Mouse (Mus musculus) intestine, postnatal 0 days (tissue): Measurements from ENCODE around the gene Pgbd5. TPM values are rescaled to one million over a fixed set of nuclear protein-coding genes. Genes with fewer than 3 reads are reported as not detected.

Experiments used
- ATAC-seq: fragments of 200-750 bp; cut with Nextera tagmentation; 2 replicates; pipeline ENCODE4 v1.8.0; 2017; ENCODE audit warnings: mild to moderate bottlenecking, moderate TSS enrichment, moderate library complexity
- H3K27ac ChIP-seq: fragments of 300-500 bp; sonication (generic); 2 replicates; pipeline ENCODE4 v1.5.1; 2014; ENCODE audit warnings: mild to moderate bottlenecking, low read depth, low read length, moderate library complexity
- H3K27me3 ChIP-seq: fragments of 300-500 bp; sonication (generic); replicated peaks from 2 replicates; pipeline ENCODE4 v1.6.1; 2014; ENCODE audit warnings: low read length, mixed read lengths; ENCODE audit not compliant: control insufficient read depth, insufficient read depth
- H3K36me3 ChIP-seq: fragments of 300-500 bp; sonication (generic); 2 replicates; pipeline ENCODE4 v1.6.1; 2014; ENCODE audit warnings: mild to moderate bottlenecking, moderate library complexity; ENCODE audit not compliant: control insufficient read depth, insufficient read depth
- H3K4me1 ChIP-seq: fragments of 300-500 bp; sonication (generic); replicated peaks from 2 replicates; pipeline ENCODE4 v1.6.1; 2014; ENCODE audit warnings: antibody characterized with exemption, low read length, mixed read lengths; ENCODE audit not compliant: control insufficient read depth, insufficient read depth
- H3K4me2 ChIP-seq: fragments of 300-500 bp; sonication (generic); replicated peaks from 2 replicates; pipeline ENCODE4 v1.6.1; 2014; ENCODE audit warnings: low read depth, mild to moderate bottlenecking, moderate library complexity
- H3K4me3 ChIP-seq: fragments of 300-500 bp; sonication (generic); 2 replicates; pipeline ENCODE4 v1.5.1; 2014; ENCODE audit warnings: low read depth, low read length
- H3K9ac ChIP-seq: fragments of 300-500 bp; sonication (generic); 2 replicates; pipeline ENCODE4 v1.6.1; 2014; ENCODE audit warnings: mild to moderate bottlenecking, low read depth, low read length
- H3K9me3 ChIP-seq: fragments of 300-500 bp; sonication (generic); 2 replicates; pipeline ENCODE4 v1.6.1; 2016; ENCODE audit warnings: mixed run types; ENCODE audit not compliant: control insufficient read depth
- CTCF ChIP-seq: sonication (generic); IDR thresholded peaks from 2 replicates; pipeline ENCODE4 v1.5.1; 2016; ENCODE audit warnings: low read depth, mild to moderate bottlenecking, control low read depth, antibody characterized with exemption, moderate library complexity
- WGBS: fragments of 180-500 bp; shearing (Covaris S2); extraction: QIAGEN DNeasy Blood & Tissue Kit; methylation state at CpG from one replicate; pipeline ENCODE4 v1.1.7; 2014; 5-methylcytosine and 5-hydroxymethylcytosine counted together
- polyA plus RNA-seq: library from polyadenylated mRNA; unstranded; fragments of >200 nt; fragmentation: Nextera tagmentation; extraction: Ambion mirVana; gene quantifications from 2 replicates; pipeline ENCODE4 v1.2.1, GENCODE M21; 2015

Pgbd5 gene
- polyA plus RNA-seq, 1 experiment from 2014 or later: 1.9 TPM

DNA sequence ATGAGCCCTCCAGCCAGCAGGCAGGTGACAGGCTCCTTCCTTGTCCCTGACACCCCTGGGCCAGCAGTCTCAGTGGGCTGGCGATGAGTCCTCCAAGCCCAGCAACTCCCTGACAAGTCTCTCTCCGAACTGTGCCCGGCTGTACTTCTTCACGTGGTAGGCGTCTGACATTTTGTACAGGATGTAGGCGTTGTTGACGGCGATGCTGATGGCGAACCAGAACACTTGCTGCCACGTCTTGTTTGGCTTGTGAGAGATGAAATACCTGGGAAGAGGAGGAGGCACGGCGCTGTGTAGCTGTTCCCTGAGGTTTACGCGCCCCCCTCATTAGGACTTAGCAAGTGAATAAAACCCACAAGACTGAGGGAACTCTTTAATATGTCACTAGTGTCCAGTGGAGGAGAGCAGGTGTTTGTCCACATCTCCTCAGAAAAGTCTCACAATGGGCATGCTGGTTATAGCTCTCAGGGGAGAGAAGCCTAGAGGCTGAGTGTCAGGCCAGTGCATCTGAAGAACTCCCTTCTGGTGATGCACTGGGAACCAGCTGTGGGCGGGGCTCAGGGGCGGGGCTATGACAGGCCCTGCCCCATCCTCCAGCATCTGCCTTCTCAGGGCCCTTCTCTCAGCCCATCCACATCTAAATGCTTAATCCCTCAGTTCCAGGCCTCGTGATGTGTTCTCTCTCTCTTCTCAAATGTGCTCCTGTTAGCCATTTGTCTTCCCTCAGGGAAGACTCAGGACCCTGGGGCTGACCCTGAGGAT, 68.9 kb downstream of the Pgbd5 start:
- no peak for ATAC-seq
- no peaks in the 10 kb centered on the region for H3K36me3 ChIP-seq

GRCm38 (mm10) chr8:124368213-124368612, 71.2 kb downstream of the Pgbd5 start:
- no peak for ATAC-seq
- H3K9ac ChIP-seq: no peak overlapping the region
- H3K27ac ChIP-seq: no peak overlapping the region
- H3K27me3 ChIP-seq: no peaks in the 10 kb centered on the region
- H3K9me3 ChIP-seq: no peaks in the 10 kb centered on the region
- no peak overlapping the region for H3K4me3 ChIP-seq
- WGBS: 17% methylated on average over 8 of the region's 8 CpGs
- no peaks in the 10 kb centered on the region for H3K36me3 ChIP-seq
- peak; percentile 86 for TF ChIP-seq CTCF
- no peaks in the 10 kb centered on the region for H3K4me1 ChIP-seq
- H3K4me2 ChIP-seq: no peak overlapping the region

More for the DNA sequence above, 68.9 kb downstream of the Pgbd5 start:
- H3K27me3 ChIP-seq: no peaks in the 10 kb centered on the region
- TF ChIP-seq CTCF: no peak
- H3K4me1 ChIP-seq: no peaks in the 10 kb centered on the region
- WGBS: 74% methylated on average over 17 of the region's 17 CpGs
- no peak overlapping the region for H3K27ac ChIP-seq
- no peak overlapping the region for H3K4me3 ChIP-seq
- no peak overlapping the region for H3K9ac ChIP-seq
- no peak overlapping the region for H3K4me2 ChIP-seq
- no peaks in the 10 kb centered on the region for H3K9me3 ChIP-seq

GRCm38 (mm10) chr8:124363337-124363736, 76.1 kb downstream of the Pgbd5 start:
- WGBS: 93% methylated on average over 15 of the region's 15 CpGs
- no peaks in the 10 kb centered on the region for H3K36me3 ChIP-seq
- H3K4me2 ChIP-seq: no peak overlapping the region
- H3K4me3 ChIP-seq: no peak overlapping the region
- no peak for TF ChIP-seq CTCF
- H3K9ac ChIP-seq: no peak overlapping the region
- H3K9me3 ChIP-seq: no peaks in the 10 kb centered on the region
- H3K27me3 ChIP-seq: no peaks in the 10 kb centered on the region
- H3K27ac ChIP-seq: no peak overlapping the region
- H3K4me1 ChIP-seq: no peaks in the 10 kb centered on the region
- ATAC-seq: no peak

- no peak overlapping the region for H3K9ac ChIP-seq
- H3K4me1 ChIP-seq: no peaks in the 10 kb centered on the region
- WGBS: 75% methylated on average over 7 of the region's 7 CpGs
- no peaks in the 10 kb centered on the region for H3K27me3 ChIP-seq
- no peak for TF ChIP-seq CTCF
- no peaks in the 10 kb centered on the region for H3K9me3 ChIP-seq
- H3K27ac ChIP-seq: no peak overlapping the region
- no peak for ATAC-seq
- no peak overlapping the region for H3K4me2 ChIP-seq
- no peak overlapping the region for H3K4me3 ChIP-seq
- no peaks in the 10 kb centered on the region for H3K36me3 ChIP-seq
Observed at GRCm38 (mm10) chr8:124362589-124362988, 76.9 kb downstream of the Pgbd5 start.

- Histone ChIP-seq H3K27me3 (no peaks in the 10 kb centered on the region), H3K36me3 (no peaks in the 10 kb centered on the region), H3K27ac (no peak overlapping the region), H3K4me1 (no peaks in the 10 kb centered on the region), H3K4me3 (no peak overlapping the region), H3K9me3 (no peaks in the 10 kb centered on the region), H3K4me2 (no peak overlapping the region), H3K9ac (no peak overlapping the region)
- 79% methylated on average over 11 of the region's 11 CpGs for WGBS
- ATAC-seq: no peak
- no peak for TF ChIP-seq CTCF
Observed at GRCm38 (mm10) chr8:124361773-124362427, 77.6 kb downstream of the Pgbd5 start.

GRCm38 (mm10) chr8:124360911-124361310, 78.5 kb downstream of the Pgbd5 start:
- no peak for ATAC-seq
- H3K4me2 ChIP-seq: no peak overlapping the region

More at GRCm38 (mm10) chr8:124360911-124361310, 78.5 kb downstream of the Pgbd5 start:
- TF ChIP-seq CTCF: no peak
- WGBS: 69% methylated on average over 3 of the region's 3 CpGs
- H3K27ac ChIP-seq: no peak overlapping the region
- H3K36me3 ChIP-seq: no peaks in the 10 kb centered on the region
- no peaks in the 10 kb centered on the region for H3K4me1 ChIP-seq
- no peaks in the 10 kb centered on the region for H3K27me3 ChIP-seq
- no peak overlapping the region for H3K4me3 ChIP-seq
- no peaks in the 10 kb centered on the region for H3K9me3 ChIP-seq
- no peak overlapping the region for H3K9ac ChIP-seq
